Mouse (Mus musculus) liver, embryonic 14.5 days (tissue): Measurements from ENCODE around the gene Myom1. TPM values are rescaled to one million over a fixed set of nuclear protein-coding genes. Genes with fewer than 3 reads are reported as not detected.

ENCODE experiments used
- ATAC-seq: fragments of 200-750 bp; cut with Nextera tagmentation; 2 replicates; pipeline ENCODE4 v1.8.0; 2017; ENCODE audit warnings: moderate number of reproducible peaks, mild to moderate bottlenecking, moderate library complexity; ENCODE audit not compliant: insufficient read depth
- DNase-seq, 3 experiments: peaks; one replicate each; pipeline ENCODE4 v3.0.0-alpha.2; 2012 to 2013; ENCODE audit warnings: low read depth in 3 of 3, low spot score in 3 of 3
- H3K27ac ChIP-seq: fragments of 300-500 bp; sonication (generic); 2 replicates; pipeline ENCODE4 v1.5.1; 2014; ENCODE audit warnings: moderate library complexity, mild to moderate bottlenecking, control low read depth, inconsistent platforms
- H3K27me3 ChIP-seq: fragments of 300-500 bp; sonication (generic); 2 replicates; pipeline ENCODE4 v1.6.1; 2014; ENCODE audit warnings: mild to moderate bottlenecking, low read length, moderate library complexity; ENCODE audit not compliant: control insufficient read depth, insufficient read depth
- H3K36me3 ChIP-seq: fragments of 300-500 bp; sonication (generic); replicated peaks from 2 replicates; pipeline ENCODE4 v1.6.1; 2014; ENCODE audit warnings: low read depth; ENCODE audit not compliant: control insufficient read depth, insufficient read depth
- H3K4me1 ChIP-seq, 2 experiments: fragments of 200-500 bp in 1 of 2; fragments of 300-500 bp in 1 of 2; sonication (generic) in 1 of 2; replicated peaks; 2 replicates each; pipeline ENCODE4 v1.6.1; 2012 to 2014; ENCODE audit warnings: antibody characterized with exemption in 1 of 2, inconsistent platforms in 1 of 2, low read length in 1 of 2; ENCODE audit not compliant: control insufficient read depth in 2 of 2, insufficient read depth in 2 of 2
- H3K4me2 ChIP-seq: fragments of 300-500 bp; sonication (generic); 2 replicates; pipeline ENCODE4 v1.6.1; 2014; ENCODE audit warnings: low read depth, mild to moderate bottlenecking, control low read depth, moderate library complexity
- H3K4me3 ChIP-seq, 2 experiments: fragments of 200-500 bp in 1 of 2; fragments of 300-500 bp in 1 of 2; sonication (generic) in 1 of 2; 2 replicates each; pipeline ENCODE4 v1.5.1; 2012 to 2014; ENCODE audit warnings: low read depth in 2 of 2, low read length in 2 of 2, mild to moderate bottlenecking in 2 of 2, control low read depth in 1 of 2, inconsistent platforms in 1 of 2, moderate library complexity in 1 of 2; ENCODE audit not compliant: insufficient read depth in 1 of 2
- H3K9ac ChIP-seq: fragments of 300-500 bp; sonication (generic); replicated peaks from 2 replicates; pipeline ENCODE4 v1.6.1; 2014; ENCODE audit warnings: mild to moderate bottlenecking, control low read depth, moderate library complexity
- H3K9me3 ChIP-seq: fragments of 300-500 bp; sonication (generic); 2 replicates; pipeline ENCODE4 v1.6.1; 2016; ENCODE audit warnings: low read length, mixed read lengths; ENCODE audit not compliant: control insufficient read depth
- CTCF ChIP-seq: IDR thresholded peaks from 2 replicates; pipeline ENCODE4 v1.5.1; 2016; ENCODE audit warnings: antibody characterized with exemption, low read depth, control low read depth
- EP300 ChIP-seq: IDR thresholded peaks from 2 replicates; pipeline ENCODE4 v1.6.1; 2016; ENCODE audit warnings: antibody characterized with exemption, low read depth
- WGBS: fragments of 180-500 bp; shearing (Covaris S2); extraction: QIAGEN DNeasy Blood & Tissue Kit; methylation state at CpG from one replicate; pipeline ENCODE4 v1.1.7; 2014; ENCODE audit not compliant: insufficient replicate concordance; 5-methylcytosine and 5-hydroxymethylcytosine counted together
- polyA plus RNA-seq, 2 experiments: library from polyadenylated mRNA; depleted of rRNA in 1 of 2; stranded (reverse) in 1 of 2; unstranded in 1 of 2; fragments of >200 nt; fragmentation: Nextera tagmentation in 1 of 2; extraction: Ambion mirVana in 1 of 2; gene quantifications; 2 replicates each; pipeline versions ENCODE4 v1.2.1 to v1.2.3; 2012 to 2014

Myom1 gene
- polyA plus RNA-seq, 2 experiments, result 1.6 to 2.6 TPM

GRCm38 (mm10) chr17:71159152-71159567, 156.7 kb downstream of the Myom1 start:
- Histone ChIP-seq H3K4me1 (peaks cover 0 to 16% of the 10 kb centered on the region in 2 experiments; a peak in 2 of 4 replicates), H3K9me3 (no peaks in the 10 kb centered on the region), H3K4me3 (no peak overlapping the region), H3K36me3 (no peaks in the 10 kb centered on the region), H3K27me3 (no peaks in the 10 kb centered on the region), H3K9ac (no peak overlapping the region), H3K4me2 (no peak overlapping the region), H3K27ac (no peak overlapping the region)
- DNase-seq (no peak), ATAC-seq (no peak)
- TF ChIP-seq CTCF (no peak), EP300 (no peak)
- WGBS, result 49% methylated on average over 4 of the region's 4 CpGs

GRCm38 (mm10) chr17:71159720-71160119, 157.3 kb downstream of the Myom1 start:
- H3K27ac ChIP-seq, result no peak overlapping the region
- H3K27me3 ChIP-seq, result no peaks in the 10 kb centered on the region
- no peak overlapping the region for H3K4me2 ChIP-seq
- H3K4me1 ChIP-seq, result peaks cover 0 to 20% of the 10 kb centered on the region in 2 experiments; a peak in 2 of 4 replicates
- no peak overlapping the region for H3K4me3 ChIP-seq
- TF ChIP-seq CTCF (no peak), EP300 (no peak)
- ATAC-seq (no peak), DNase-seq (no peak)
- WGBS, result 66% methylated on average over 8 of the region's 8 CpGs
- H3K36me3 ChIP-seq, result no peaks in the 10 kb centered on the region
- H3K9ac ChIP-seq, result no peak overlapping the region
- no peaks in the 10 kb centered on the region for H3K9me3 ChIP-seq

- Histone ChIP-seq H3K27me3 (no peaks in the 10 kb centered on the region), H3K4me3 (no peak overlapping the region), H3K4me1 (peaks cover 0 to 24% of the 10 kb centered on the region in 2 experiments; a peak in 2 of 4 replicates), H3K9ac (no peak overlapping the region), H3K36me3 (no peaks in the 10 kb centered on the region), H3K4me2 (no peak overlapping the region), H3K27ac (no peak overlapping the region), H3K9me3 (no peaks in the 10 kb centered on the region)
- ATAC-seq (no peak), DNase-seq (no peak)
- 82% methylated on average over 8 of the region's 8 CpGs for whole genome bisulfite sequencing
- TF ChIP-seq CTCF, result no peak
- no peak for TF ChIP-seq EP300
These were observed 158.0 kb downstream of the Myom1 start for GRCm38 (mm10) chr17:71160244-71160995.

- no peaks in the 10 kb centered on the region for H3K9me3 ChIP-seq
- H3K4me2 ChIP-seq, result no peak overlapping the region
- no peak for TF ChIP-seq CTCF
- peak; percentile 26; the same call in 1 of the 2 replicates for TF ChIP-seq EP300
- no peaks in the 10 kb centered on the region for H3K36me3 ChIP-seq
- ATAC-seq (peak; percentile 72), DNase-seq (peak in 1 of 3 experiments; percentile 56)
- WGBS, result 27% methylated on average over 6 of the region's 6 CpGs
- no peak overlapping the region for H3K9ac ChIP-seq
- H3K27me3 ChIP-seq, result no peaks in the 10 kb centered on the region
- H3K4me1 ChIP-seq, result peaks cover 8 to 36% of the 10 kb centered on the region in 2 experiments
- H3K4me3 ChIP-seq, result no peak overlapping the region
- peak overlapping the region; percentile 5 for H3K27ac ChIP-seq
These were observed 162.6 kb downstream of the Myom1 start for GRCm38 (mm10) chr17:71164991-71165390.

GRCm38 (mm10) chr17:71168205-71168815, 165.9 kb downstream of the Myom1 start:
- Histone ChIP-seq H3K4me3 (no peak overlapping the region), H3K9me3 (no peaks in the 10 kb centered on the region), H3K4me2 (no peak overlapping the region), H3K36me3 (no peaks in the 10 kb centered on the region), H3K27me3 (no peaks in the 10 kb centered on the region), H3K9ac (no peak overlapping the region; the same call in 1 of the 2 replicates), H3K4me1 (peaks cover 31 to 49% of the 10 kb centered on the region in 2 experiments), H3K27ac (peak overlapping the region; percentile 17; the same call in 1 of the 2 replicates)
- TF ChIP-seq EP300 (no peak), CTCF (no peak)
- 54% methylated on average over 5 of the region's 5 CpGs for WGBS
- DNase-seq (no peak), ATAC-seq (no peak)
